Mouse (Mus musculus): ENCODE results near the gene Plaa. TPM values are rescaled to one million over a fixed set of nuclear protein-coding genes. Genes with fewer than 3 reads are reported as not detected.

Plaa gene
- total and polyA plus RNA-seq, 3 experiments: 63.7 to 102 (median 85.1) TPM

- DNase-seq (ENCODE audit: low read depth, low spot score): peak; percentile 54
- peaks cover 4 to 10% of the 10 kb centered on the region in 2 experiments for H3K4me1 ChIP-seq (ENCODE audit: control insufficient read depth in 1 of 2, insufficient read depth in 2 of 2, low read length in 2 of 2)
- peak overlapping the region; percentile 87 to 97 for H3K4me3 ChIP-seq (ENCODE audit: control insufficient read depth in 1 of 2, insufficient read depth in 1 of 2, low read depth in 2 of 2, low read length in 2 of 2)
- peaks cover 0 to 21% of the 10 kb centered on the region in 2 experiments; a peak in 3 of 4 replicates for H3K36me3 ChIP-seq (ENCODE audit: control insufficient read depth in 1 of 2, insufficient read depth in 2 of 2, low read length in 2 of 2)
- peak overlapping the region; percentile 62 for H3K27ac ChIP-seq (ENCODE audit: control insufficient read depth, low read depth, low read length)
- H3K9me3 ChIP-seq (replicated peaks; ENCODE audit: insufficient read depth, low read length): no peaks in the 10 kb centered on the region
- H3K79me2 ChIP-seq (ENCODE audit: control insufficient read depth, insufficient read depth, low read length, poor library complexity): peaks cover 27% of the 10 kb centered on the region
- H3K27me3 ChIP-seq (ENCODE audit: control insufficient read depth in 1 of 2, insufficient read depth in 2 of 2, low read length in 2 of 2): no peaks in the 10 kb centered on the region
- peak overlapping the region; percentile 88 for H3K9ac ChIP-seq (ENCODE audit: control insufficient read depth, low read depth, low read length, poor library complexity, severe bottlenecking)
- no peak for TF ChIP-seq SMC3 (IDR thresholded peaks at IDR 0.05; ENCODE audit: low read depth, low read length)
- TF ChIP-seq SIN3A (IDR thresholded peaks at IDR 0.05; ENCODE audit: low read length): peak; percentile 57
- TF ChIP-seq RCOR1 (IDR thresholded peaks at IDR 0.05; ENCODE audit: low read depth, low read length): 0 out of 2 replicates have a peak, but pooled peaks have one; percentile 12
- no peak for TF ChIP-seq POLR2A (IDR thresholded peaks at IDR 0.05; ENCODE audit: control insufficient read depth in 1 of 2, insufficient read depth in 1 of 2, low read depth in 1 of 2, low read length in 2 of 2, poor library complexity in 1 of 2)
- no peak for TF ChIP-seq MEF2A (IDR thresholded peaks at IDR 0.05; ENCODE audit: extremely low read depth, insufficient replicate concordance, low read depth, low read length, poor library complexity, severe bottlenecking)
- 0 out of 2 replicates have a peak, but pooled peaks have one; percentile 18 for TF ChIP-seq MAX (IDR thresholded peaks at IDR 0.05; ENCODE audit: low read length)
- no peak for TF ChIP-seq BHLHE40 (IDR thresholded peaks at IDR 0.05; ENCODE audit: borderline replicate concordance, low read depth, low read length)
- peak; percentile 52; the same call in 1 of the 2 replicates for TF ChIP-seq CHD1 (IDR thresholded peaks at IDR 0.05; ENCODE audit: low read depth, low read length)
- TF ChIP-seq POLR2AphosphoS5 (IDR thresholded peaks at IDR 0.05; ENCODE audit: borderline replicate concordance, low read depth, low read length): no peak
- TF ChIP-seq EP300 (IDR thresholded peaks at IDR 0.05; ENCODE audit: low read depth in 1 of 2, low read length in 2 of 2): peak; percentile 50 to 63; a peak in 3 of 4 replicates
- TF ChIP-seq RAD21 (IDR thresholded peaks at IDR 0.05; ENCODE audit: low read depth, low read length): no peak
- TF ChIP-seq MXI1 (IDR thresholded peaks at IDR 0.05; ENCODE audit: low read depth, low read length): peak; percentile 63
- TF ChIP-seq GATA1 (IDR thresholded peaks at IDR 0.05; ENCODE audit: low read depth, low read length): peak; percentile 9; the same call in 1 of the 2 replicates
- no peak for TF ChIP-seq ZC3H11A (IDR thresholded peaks at IDR 0.05; ENCODE audit: low read depth, low read length)
- no peak for TF ChIP-seq ZKSCAN1 (IDR thresholded peaks at IDR 0.05; ENCODE audit: low read depth, low read length)
- peak; percentile 50 for TF ChIP-seq TAL1 (IDR thresholded peaks at IDR 0.05; ENCODE audit: low read length)
- TF ChIP-seq UBTF (IDR thresholded peaks at IDR 0.05; ENCODE audit: borderline replicate concordance, insufficient read depth, low read depth, low read length): no peak
- peak; percentile 32; the same call in 1 of the 2 replicates for TF ChIP-seq ETS1 (IDR thresholded peaks at IDR 0.05; ENCODE audit: low read depth, low read length)
- no peak for TF ChIP-seq GABPA (IDR thresholded peaks at IDR 0.05; ENCODE audit: low read depth, low read length)
- no peak for TF ChIP-seq MYB (IDR thresholded peaks at IDR 0.05; ENCODE audit: low read depth, low read length)
- TF ChIP-seq JUND (IDR thresholded peaks at IDR 0.05; ENCODE audit: low read depth, low read length): 0 out of 2 replicates have a peak, but pooled peaks have one; percentile 34
- peak; percentile 32; the same call in 1 of the 2 replicates for TF ChIP-seq TCF12 (IDR thresholded peaks at IDR 0.05; ENCODE audit: low read depth, low read length)
Observed at GRCm38 (mm10) chr4:94604452-94605019, 1.5 kb upstream of the Plaa start.
